Comparison of ENCODE assay signal across 9 mouse cellular contexts in the genomic region with DNA sequence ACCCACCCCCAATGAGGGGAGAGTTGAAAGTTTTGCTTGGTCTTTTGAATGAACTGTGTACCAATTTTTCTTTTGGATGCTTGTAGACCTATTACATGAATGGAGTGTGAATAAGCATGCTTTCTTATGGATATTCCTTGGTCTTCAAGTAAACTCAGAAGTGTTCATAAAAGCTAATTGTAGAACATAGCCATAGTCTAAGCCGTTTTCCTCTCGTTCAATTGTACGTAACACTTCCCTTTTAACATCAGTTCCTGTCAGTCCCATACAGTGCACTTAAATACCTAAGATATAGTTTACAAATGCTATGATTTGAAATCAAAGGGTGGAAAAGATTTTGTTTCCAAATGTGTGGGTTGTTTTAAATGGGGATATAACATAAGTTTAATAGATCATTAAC. TPM values are rescaled to one million over a fixed set of nuclear protein-coding genes. Genes with fewer than 3 reads are reported as not detected.
A peak's percentile ranks its signal among the peaks of the same experiment; 100 is the strongest.
DNase-seq lines count a peak whose midpoint lies in the region; ATAC-seq and TF ChIP-seq lines count a peak whose summit lies in the region.
"Had no signal": no experiment of that assay in that cellular context is flagged by ENCODE, and none has a peak within 500 bp of the region (broad histone marks: within the 10 kb centered on the region; RNA-seq: fewer than 3 reads in every experiment).

No protein-coding gene starts in this region.

- no peaks in the 10 kb centered on the region for H3K27me3 ChIP-seq in stomach, embryonic 14.5 days (ENCODE audit: control insufficient read depth, insufficient read depth, low read length)
- H3K27me3 ChIP-seq in stomach, postnatal 0 days (ENCODE audit: control insufficient read depth, insufficient read depth, low read length): no peaks in the 10 kb centered on the region
- H3K27me3 ChIP-seq in forebrain, postnatal 0 days (ENCODE audit: insufficient read depth, low read length): no peaks in the 10 kb centered on the region
- H3K27me3 ChIP-seq in liver, embryonic 14.5 days (ENCODE audit: control insufficient read depth, insufficient read depth, low read length): no peaks in the 10 kb centered on the region

- peak overlapping the region; percentile 92 for H3K4me2 ChIP-seq in stomach, embryonic 14.5 days (replicated peaks; ENCODE audit: low read depth, low read length)
- no peak overlapping the region for H3K4me2 ChIP-seq in stomach, postnatal 0 days (replicated peaks; ENCODE audit: low read depth)
- H3K4me2 ChIP-seq in forebrain, postnatal 0 days (ENCODE audit: low read depth): peak overlapping the region; percentile 58
- H3K4me2 ChIP-seq in liver, embryonic 14.5 days (ENCODE audit: low read depth): peak overlapping the region; percentile 82

- H3K4me1 ChIP-seq in stomach, embryonic 14.5 days (ENCODE audit: control insufficient read depth, insufficient read depth, low read length): peaks cover 14% of the 10 kb centered on the region
- no peaks in the 10 kb centered on the region; the same call in 1 of the 2 replicates for H3K4me1 ChIP-seq in stomach, postnatal 0 days (replicated peaks; ENCODE audit: control insufficient read depth, insufficient read depth)
- H3K4me1 ChIP-seq in forebrain, postnatal 0 days (ENCODE audit: insufficient read depth): peaks cover 22% of the 10 kb centered on the region
- peaks cover 16 to 17% of the 10 kb centered on the region in 2 experiments for H3K4me1 ChIP-seq in liver, embryonic 14.5 days (replicated peaks; ENCODE audit: control insufficient read depth in 2 of 2, insufficient read depth in 2 of 2, low read length in 1 of 2)

- TF ChIP-seq EP300 in stomach, postnatal 0 days (optimal IDR thresholded peaks at IDR 0.05): no peak
- no peak for TF ChIP-seq EP300 in liver, embryonic 14.5 days (IDR thresholded peaks at IDR 0.05; ENCODE audit: low read depth)

- H3K4me3 ChIP-seq in stomach, embryonic 14.5 days (ENCODE audit: low read depth, low read length): no peak overlapping the region
- H3K4me3 ChIP-seq in stomach, postnatal 0 days (ENCODE audit: low read depth, low read length): no peak overlapping the region
- peak overlapping the region; percentile 9; the same call in 1 of the 2 replicates for H3K4me3 ChIP-seq in forebrain, postnatal 0 days (ENCODE audit: low read depth, low read length)
- H3K4me3 ChIP-seq in liver, embryonic 14.5 days (ENCODE audit: insufficient read depth in 1 of 2, low read depth in 2 of 2, low read length in 2 of 2): peak overlapping the region in 1 of 2 experiments; percentile 97; a peak in 2 of 4 replicates

- H3K27ac ChIP-seq in stomach, embryonic 14.5 days (ENCODE audit: low read length): no peak overlapping the region
- H3K27ac ChIP-seq in stomach, postnatal 0 days (replicated peaks): no peak overlapping the region
- H3K27ac ChIP-seq in forebrain, postnatal 0 days (ENCODE audit: low read depth, low read length): no peak overlapping the region
- H3K27ac ChIP-seq in liver, embryonic 14.5 days: no peak overlapping the region

- peaks cover 25% of the 10 kb centered on the region for H3K36me3 ChIP-seq in stomach, embryonic 14.5 days (ENCODE audit: control insufficient read depth, insufficient read depth, low read length)
- peaks cover 2% of the 10 kb centered on the region for H3K36me3 ChIP-seq in stomach, postnatal 0 days (ENCODE audit: control insufficient read depth, insufficient read depth, low read length)
- H3K36me3 ChIP-seq in forebrain, postnatal 0 days (ENCODE audit: insufficient read depth): peaks cover 26% of the 10 kb centered on the region
- peaks cover 35% of the 10 kb centered on the region for H3K36me3 ChIP-seq in liver, embryonic 14.5 days (replicated peaks; ENCODE audit: control insufficient read depth, insufficient read depth, low read depth)

- no peak for ATAC-seq in stomach, embryonic 14.5 days (ENCODE audit: insufficient number of reproducible peaks, insufficient read depth, low FRiP score, low read depth)
- no peak for ATAC-seq in stomach, postnatal 0 days (ENCODE audit: low FRiP score, low TSS enrichment)
- ATAC-seq in forebrain, postnatal 0 days: no peak
- no peak for ATAC-seq in liver, embryonic 14.5 days (ENCODE audit: insufficient read depth)
- ATAC-seq: activated CD4-positive, CD25-positive, alpha-beta regulatory T cell, adult 4 months had no signal

- 44% methylated on average over 3 of the region's 3 CpGs for WGBS in stomach, embryonic 14.5 days
- WGBS in stomach, postnatal 0 days: 25% methylated on average over 3 of the region's 3 CpGs
- WGBS in forebrain, postnatal 0 days: 18% methylated on average over 3 of the region's 3 CpGs
- 41% methylated on average over 3 of the region's 3 CpGs for WGBS in liver, embryonic 14.5 days (ENCODE audit: insufficient replicate concordance)

- DNase-seq in stomach, postnatal 0 days (ENCODE audit: low spot score): no peak
- no peak for DNase-seq in forebrain, postnatal 0 days
- DNase-seq in liver, embryonic 14.5 days (ENCODE audit: low read depth in 3 of 3, low spot score in 3 of 3): no peak
- no peak for DNase-seq in testis, postnatal 10 days (ENCODE audit: low spot score)
- DNase-seq in gastrocnemius, postnatal 10 days: no peak
- no peak for DNase-seq in embryo, embryonic 9.5 days (ENCODE audit: extremely low spot score)
- DNase-seq: cerebellum, adult 9-11 months had no signal

- H3K9me3 ChIP-seq in stomach, embryonic 14.5 days (ENCODE audit: control insufficient read depth, low read depth, low read length): no peaks in the 10 kb centered on the region
- H3K9me3 ChIP-seq in stomach, postnatal 0 days (ENCODE audit: control insufficient read depth, low read length): no peaks in the 10 kb centered on the region
- H3K9me3 ChIP-seq in forebrain, postnatal 0 days (ENCODE audit: low read length): no peaks in the 10 kb centered on the region
- H3K9me3 ChIP-seq in liver, embryonic 14.5 days (ENCODE audit: control insufficient read depth, low read length): no peaks in the 10 kb centered on the region

- no peak for TF ChIP-seq CTCF in stomach, postnatal 0 days (IDR thresholded peaks at IDR 0.05; ENCODE audit: low read depth)
- TF ChIP-seq CTCF in forebrain, postnatal 0 days (IDR thresholded peaks at IDR 0.05; ENCODE audit: low read depth): no peak
- TF ChIP-seq CTCF in liver, embryonic 14.5 days (IDR thresholded peaks at IDR 0.05; ENCODE audit: low read depth): no peak

- no peak overlapping the region; the same call in 1 of the 2 replicates for H3K9ac ChIP-seq in stomach, embryonic 14.5 days (replicated peaks; ENCODE audit: low read depth, low read length)
- no peak overlapping the region for H3K9ac ChIP-seq in stomach, postnatal 0 days (ENCODE audit: low read length)
- H3K9ac ChIP-seq in forebrain, postnatal 0 days: peak overlapping the region; percentile 35
- no peak overlapping the region; the same call in 1 of the 2 replicates for H3K9ac ChIP-seq in liver, embryonic 14.5 days (replicated peaks)

RNA-seq across cellular contexts. Expression of a gene that starts 3.2 kb away (rescaled TPM):
- 252 and 265 TPM in 2 replicates for polyA plus RNA-seq in stomach, embryonic 14.5 days (2014; fragmentation: Nextera tagmentation; extraction: Ambion mirVana)
- polyA plus RNA-seq in stomach, postnatal 0 days (2015; fragmentation: Nextera tagmentation; extraction: Ambion mirVana): 60.2 and 60.5 TPM in 2 replicates
- 230 and 257 TPM in 2 replicates for total RNA-seq in forebrain, postnatal 0 days (2014; rRNA removed)
- polyA plus RNA-seq in forebrain, postnatal 0 days (2015; fragmentation: Nextera tagmentation; extraction: Ambion mirVana): 127 and 135 TPM in 2 replicates
- 47.3 and 50.8 TPM in 2 replicates for polyA plus RNA-seq in liver, embryonic 14.5 days (2012; rRNA removed)
- 64.6 and 65.3 TPM in 2 replicates for polyA plus RNA-seq in liver, embryonic 14.5 days (2014; fragmentation: Nextera tagmentation; extraction: Ambion mirVana)
- total RNA-seq in gastrocnemius, postnatal 10 days (2021): 10 to 100 TPM; 39.2 to 71.9 TPM

RNA-seq across cellular contexts. Expression of a gene that starts 3.3 kb away (rescaled TPM):
- polyA plus RNA-seq in stomach, embryonic 14.5 days (2014; fragmentation: Nextera tagmentation; extraction: Ambion mirVana): 30.3 and 31.4 TPM in 2 replicates
- 26.4 and 29.0 TPM in 2 replicates for polyA plus RNA-seq in stomach, postnatal 0 days (2015; fragmentation: Nextera tagmentation; extraction: Ambion mirVana)
- total RNA-seq in forebrain, postnatal 0 days (2014; rRNA removed): 36.1 and 39.7 TPM in 2 replicates
- 28.9 and 41.5 TPM in 2 replicates for polyA plus RNA-seq in forebrain, postnatal 0 days (2015; fragmentation: Nextera tagmentation; extraction: Ambion mirVana)
- 10.9 and 18.3 TPM in 2 replicates for polyA plus RNA-seq in liver, embryonic 14.5 days (2012; rRNA removed)
- polyA plus RNA-seq in liver, embryonic 14.5 days (2014; fragmentation: Nextera tagmentation; extraction: Ambion mirVana): 29.9 and 34.3 TPM in 2 replicates
- 10 to 100 TPM; 52.7 to 58.7 TPM for total RNA-seq in gastrocnemius, postnatal 10 days (2021)

RNA-seq across cellular contexts. Expression of a gene that starts 47.4 kb away (rescaled TPM):
- polyA plus RNA-seq in stomach, embryonic 14.5 days (2014; fragmentation: Nextera tagmentation; extraction: Ambion mirVana): 43.8 and 51.8 TPM in 2 replicates
- polyA plus RNA-seq in stomach, postnatal 0 days (2015; fragmentation: Nextera tagmentation; extraction: Ambion mirVana): 76.1 and 82.5 TPM in 2 replicates
- 12.0 and 13.9 TPM in 2 replicates for total RNA-seq in forebrain, postnatal 0 days (2014; rRNA removed)
- 5.1 and 6.3 TPM in 2 replicates for polyA plus RNA-seq in forebrain, postnatal 0 days (2015; fragmentation: Nextera tagmentation; extraction: Ambion mirVana)
- 5.1 and 7.7 TPM in 2 replicates for polyA plus RNA-seq in liver, embryonic 14.5 days (2012; rRNA removed)
- polyA plus RNA-seq in liver, embryonic 14.5 days (2014; fragmentation: Nextera tagmentation; extraction: Ambion mirVana): 16.9 and 17.8 TPM in 2 replicates
- 1 to 10 TPM in 1 of 2 experiments, under 1 TPM in 1; 0.96 to 1.4 TPM for total RNA-seq in gastrocnemius, postnatal 10 days (2021)
- polyA plus RNA-seq: activated CD4-positive, CD25-positive, alpha-beta regulatory T cell, adult 4 months had no signal

RNA-seq across cellular contexts. Expression of a gene that starts 52.7 kb away (rescaled TPM):
- polyA plus RNA-seq in stomach, embryonic 14.5 days (2014; fragmentation: Nextera tagmentation; extraction: Ambion mirVana): 35.3 and 47.8 TPM in 2 replicates
- polyA plus RNA-seq in stomach, postnatal 0 days (2015; fragmentation: Nextera tagmentation; extraction: Ambion mirVana): 29.8 and 37.9 TPM in 2 replicates
- 0.38 and 0.77 TPM in 2 replicates for total RNA-seq in forebrain, postnatal 0 days (2014; rRNA removed)
- polyA plus RNA-seq in forebrain, postnatal 0 days (2015; fragmentation: Nextera tagmentation; extraction: Ambion mirVana): 3.1 and 4.2 TPM in 2 replicates
- 0.10 and 0.25 TPM in 2 replicates for polyA plus RNA-seq in liver, embryonic 14.5 days (2012; rRNA removed)
- polyA plus RNA-seq in liver, embryonic 14.5 days (2014; fragmentation: Nextera tagmentation; extraction: Ambion mirVana): 0.30 and 0.69 TPM in 2 replicates
- total RNA-seq in gastrocnemius, postnatal 10 days (2021): 100 to 1,000 TPM; 362 to 386 TPM
